12 mouse cellular contexts compared by ENCODE assay signal in genomic region chr15:87365712-87366361, GRCm38 (mm10).
DNase-seq lines count a peak whose midpoint lies in the region; ATAC-seq and TF ChIP-seq lines count a peak whose summit lies in the region.
"Had no signal": no experiment of that assay in that cellular context is flagged by ENCODE, and none has a peak within 500 bp of the region (broad histone marks: within the 10 kb centered on the region; RNA-seq: fewer than 3 reads in every experiment).

No protein-coding gene starts in this region.

- no peaks in the 10 kb centered on the region for H3K36me3 ChIP-seq in kidney, embryonic 15.5 days
- H3K36me3 ChIP-seq in ES-E14 (ENCODE audit: control insufficient read depth, insufficient read depth, low read length, poor library complexity, severe bottlenecking), result no peaks in the 10 kb centered on the region
- H3K36me3 ChIP-seq: G1E; heart, embryonic 15.5 days; liver, embryonic 15.5 days had no signal

- no peaks in the 10 kb centered on the region for H3K4me1 ChIP-seq in kidney, embryonic 15.5 days
- H3K4me1 ChIP-seq in ES-E14 (ENCODE audit: control insufficient read depth in 2 of 2, insufficient read depth in 2 of 2, low read length in 2 of 2, poor library complexity in 1 of 2), result no peaks in the 10 kb centered on the region
- H3K4me1 ChIP-seq: heart, embryonic 15.5 days; liver, embryonic 15.5 days had no signal

- H3K4me2 ChIP-seq in kidney, embryonic 15.5 days, result no peak overlapping the region
- H3K4me2 ChIP-seq: heart, embryonic 15.5 days; liver, embryonic 15.5 days had no signal

- no peak for ATAC-seq in kidney, embryonic 15.5 days (replicated peaks; ENCODE audit: low FRiP score)
- ATAC-seq: forebrain, embryonic 14.5 days had no signal

- 49% methylated on average over 8 of the region's 8 CpGs for WGBS in kidney, embryonic 15.5 days

- no peak overlapping the region for H3K4me3 ChIP-seq in kidney, embryonic 15.5 days (replicated peaks)
- no peak overlapping the region for H3K4me3 ChIP-seq in ES-E14 (ENCODE audit: insufficient read depth in 1 of 2, low read depth in 1 of 2, low read length in 2 of 2, poor library complexity in 1 of 2, severe bottlenecking in 1 of 2)
- H3K4me3 ChIP-seq: heart, embryonic 15.5 days; liver, embryonic 15.5 days had no signal

- H3K9ac ChIP-seq in kidney, embryonic 15.5 days, result no peak overlapping the region
- no peak overlapping the region for H3K9ac ChIP-seq in ES-E14 (ENCODE audit: insufficient read depth, low read depth, low read length, poor library complexity, severe bottlenecking)
- H3K9ac ChIP-seq: heart, embryonic 15.5 days; liver, embryonic 15.5 days had no signal

- peak; percentile 6 for DNase-seq in kidney, adult 18-20 months
- peak; percentile 12 for DNase-seq in ES-E14 (ENCODE audit: low read depth, low spot score)
- peak; percentile 56 to 60 for DNase-seq in cerebellum, adult 18-20 months
- peak; percentile 27 for DNase-seq in kidney, postnatal 10 days
- DNase-seq in MN1 (ENCODE audit: low spot score), result no peak
- DNase-seq in right cerebral cortex, postnatal 36 days (ENCODE audit: low spot score in 2 of 2), result no peak
- DNase-seq in heart, adult 8-10 months (ENCODE audit: low spot score), result no peak

- no peak overlapping the region for H3K27ac ChIP-seq in kidney, embryonic 15.5 days
- H3K27ac ChIP-seq in ES-E14 (ENCODE audit: insufficient read depth, low read depth, low read length, poor library complexity, severe bottlenecking), result no peak overlapping the region
- H3K27ac ChIP-seq: heart, embryonic 15.5 days; liver, embryonic 15.5 days had no signal

- H3K27me3 ChIP-seq in kidney, embryonic 15.5 days, result no peaks in the 10 kb centered on the region
- H3K27me3 ChIP-seq: heart, embryonic 15.5 days; liver, embryonic 15.5 days had no signal

- no peaks in the 10 kb centered on the region; the same call in 1 of the 2 replicates for H3K9me3 ChIP-seq in kidney, embryonic 15.5 days (replicated peaks)
- no peaks in the 10 kb centered on the region for H3K9me3 ChIP-seq in ES-E14 (ENCODE audit: control insufficient read depth, insufficient read depth, low read depth, low read length)
- H3K9me3 ChIP-seq: heart, embryonic 15.5 days had no signal

- in situ Hi-C loops in ES-E14 (cut with MboI; ENCODE audit: low sequenced_read_pairs in 2 of 2, unreplicated experiment in 2 of 2), result no loop called here

TF ChIP-seq in ES-E14, 5 proteins besides CTCF, POLR2A, EP300 and RAD21:
- TF ChIP-seq CHD2 (IDR thresholded peaks at IDR 0.05; ENCODE audit: low read depth, low read length), result no peak
- no peak for TF ChIP-seq MAFK (IDR thresholded peaks at IDR 0.05; ENCODE audit: insufficient read depth, low read depth, low read length)
- 0 out of 2 replicates have a peak, but pooled peaks have one; percentile 13 for TF ChIP-seq ZC3H11A (IDR thresholded peaks at IDR 0.05; ENCODE audit: borderline replicate concordance, low read depth, low read length)
- TF ChIP-seq HCFC1 (IDR thresholded peaks at IDR 0.05; ENCODE audit: borderline replicate concordance, insufficient read depth, low read length), result no peak
- no peak for TF ChIP-seq ZNF384 (IDR thresholded peaks at IDR 0.05; ENCODE audit: low read depth, low read length)

Comparison
In these comparisons a context has a peak if more than half of its experiments do, and no peak if none do; other contexts are left out.
1. DNase-seq: peak in kidney, adult 18-20 months (single experiment), ES-E14 (single experiment), cerebellum, adult 18-20 months (2 of 2) and kidney, postnatal 10 days (single experiment); none in MN1 (single experiment), right cerebral cortex, postnatal 36 days (0 of 2) and heart, adult 8-10 months (single experiment).